Mouse (Mus musculus) G1E (cell line): ENCODE measurements around the gene Serpinh1. TPM values are rescaled to one million over a fixed set of nuclear protein-coding genes. Genes with fewer than 3 reads are reported as not detected.

Source experiments
- ATAC-seq: 2 replicates; pipeline ENCODE4 v1.8.0; 2016; ENCODE audit warnings: mild to moderate bottlenecking; ENCODE audit not compliant: insufficient number of reproducible peaks, poor library complexity, low FRiP score, severe bottlenecking; ENCODE audit errors: extremely low read depth
- DNase-seq: peaks from one replicate; pipeline ENCODE4 v3.0.0; 2012; ENCODE audit warnings: low spot score
- H3K27me3 ChIP-seq: 2 replicates; pipeline ENCODE4 v1.6.1; 2012; ENCODE audit warnings: mild to moderate bottlenecking, low read length, inconsistent platforms; ENCODE audit not compliant: insufficient read depth
- H3K36me3 ChIP-seq: replicated peaks from 2 replicates; pipeline ENCODE3; 2012; ENCODE audit warnings: mild to moderate bottlenecking, inconsistent platforms
- H3K4me1 ChIP-seq: 2 replicates; pipeline ENCODE4 v1.6.1; 2012; ENCODE audit warnings: low read depth, low read length, inconsistent platforms, mixed read lengths; ENCODE audit not compliant: insufficient read depth
- H3K4me3 ChIP-seq: 2 replicates; pipeline ENCODE4 v1.5.1; 2012; ENCODE audit warnings: low read depth, mild to moderate bottlenecking, inconsistent platforms, low read length, moderate library complexity, mixed read lengths
- H3K9me3 ChIP-seq: replicated peaks from 2 replicates; pipeline ENCODE4 v1.6.1; 2012; ENCODE audit warnings: inconsistent platforms
- CTCF ChIP-seq: IDR thresholded peaks from 2 replicates; pipeline ENCODE4 v1.5.1; 2012; ENCODE audit warnings: low read depth, low read length, inconsistent platforms, mixed read lengths
- GATA1 ChIP-seq: IDR thresholded peaks from 2 replicates; pipeline ENCODE4 v1.6.1; 2012; ENCODE audit warnings: borderline replicate concordance, low read length, inconsistent platforms, mixed read lengths
- GATA2 ChIP-seq: IDR thresholded peaks from 2 replicates; pipeline ENCODE4 v1.6.1; 2012; ENCODE audit warnings: low read depth, low read length, inconsistent platforms, borderline replicate concordance
- POLR2AphosphoS5 ChIP-seq: IDR thresholded peaks from 2 replicates; pipeline ENCODE4 v1.6.1; 2012; ENCODE audit warnings: low read depth, low read length, inconsistent platforms; ENCODE audit not compliant: insufficient replicate concordance
- TAL1 ChIP-seq: conservative IDR thresholded peaks from 2 replicates; pipeline ENCODE4 v1.6.1; 2012; ENCODE audit warnings: low read depth, low read length, inconsistent platforms, mixed read lengths
- polyA plus RNA-seq: library from polyadenylated mRNA; stranded (reverse); fragments of >175 nt; gene quantifications from 2 replicates; pipeline ENCODE4 v1.2.3, GENCODE M21; 2012
- total RNA-seq, 2 experiments: library from RNA; stranded (forward) in 1 of 2; stranded (reverse) in 1 of 2; fragments of 200-1000 nt in 1 of 2; fragments of >200 nt in 1 of 2; fragmentation: Nextera tagmentation in 1 of 2; gene quantifications; 2 replicates each; pipeline ENCODE4 v1.2.3; 2014 to 2017

The Serpinh1 gene
- total and polyA plus RNA-seq, 3 experiments, result 1.3 TPM; not detected in 2

DNA sequence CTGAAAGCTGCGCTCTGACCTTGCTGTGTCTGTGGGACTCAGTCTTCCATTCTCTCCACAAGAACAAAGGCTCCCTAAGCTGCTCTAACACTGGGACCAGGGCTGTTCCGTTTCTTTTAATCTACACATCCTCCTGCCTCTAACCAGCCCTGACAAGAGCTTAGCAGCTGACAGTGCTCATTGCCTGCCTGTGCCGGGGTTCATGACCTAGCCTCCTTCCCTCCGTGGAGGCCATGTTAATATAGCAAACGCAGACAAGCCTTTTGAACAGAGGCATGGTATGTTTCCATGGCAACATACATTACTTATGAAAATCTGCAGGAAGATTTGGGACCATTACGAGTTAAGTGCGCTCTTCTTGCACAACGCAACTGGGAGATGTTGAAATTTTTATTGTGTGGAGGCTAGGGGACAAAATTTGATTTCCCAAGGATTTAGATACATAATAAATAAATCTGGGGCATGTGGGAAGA, 40.3 kb downstream of the Serpinh1 start:
- TF ChIP-seq POLR2AphosphoS5, result no peak
- TF ChIP-seq TAL1, result no peak
- no peak for TF ChIP-seq CTCF
- no peak for TF ChIP-seq GATA2
- TF ChIP-seq GATA1, result no peak

GRCm38 (mm10) chr7:99312058-99312457, 41.0 kb downstream of the Serpinh1 start:
- H3K9me3 ChIP-seq, result no peaks in the 10 kb centered on the region
- no peak overlapping the region for H3K4me3 ChIP-seq
- no peaks in the 10 kb centered on the region for H3K4me1 ChIP-seq
- DNase-seq, result no peak
- TF ChIP-seq GATA1 (no peak), TAL1 (no peak), GATA2 (no peak), POLR2AphosphoS5 (no peak), CTCF (no peak)
- ATAC-seq, result no peak
- H3K36me3 ChIP-seq, result no peaks in the 10 kb centered on the region
- H3K27me3 ChIP-seq, result peaks cover 14% of the 10 kb centered on the region

More for the DNA sequence above, 40.3 kb downstream of the Serpinh1 start:
- Histone ChIP-seq H3K4me1 (no peaks in the 10 kb centered on the region), H3K4me3 (no peak overlapping the region), H3K9me3 (no peaks in the 10 kb centered on the region), H3K36me3 (no peaks in the 10 kb centered on the region), H3K27me3 (peaks cover 15% of the 10 kb centered on the region)
- ATAC-seq (no peak), DNase-seq (no peak)

GRCm38 (mm10) chr7:99311433-99311832, 41.6 kb downstream of the Serpinh1 start:
- H3K36me3 ChIP-seq, result no peaks in the 10 kb centered on the region
- DNase-seq (no peak), ATAC-seq (no peak)
- no peaks in the 10 kb centered on the region for H3K4me1 ChIP-seq
- no peaks in the 10 kb centered on the region for H3K9me3 ChIP-seq
- no peak overlapping the region for H3K4me3 ChIP-seq
- TF ChIP-seq CTCF, result no peak
- no peak for TF ChIP-seq POLR2AphosphoS5
- no peak for TF ChIP-seq TAL1
- TF ChIP-seq GATA1, result no peak
- peaks cover 13% of the 10 kb centered on the region for H3K27me3 ChIP-seq

- Histone ChIP-seq H3K36me3 (no peaks in the 10 kb centered on the region), H3K4me1 (no peaks in the 10 kb centered on the region), H3K27me3 (peaks cover 11% of the 10 kb centered on the region; the same call in 1 of the 2 replicates), H3K4me3 (no peak overlapping the region), H3K9me3 (no peaks in the 10 kb centered on the region)
- ATAC-seq (no peak), DNase-seq (no peak)
- TF ChIP-seq GATA1 (no peak), POLR2AphosphoS5 (no peak), TAL1 (no peak), CTCF (no peak), GATA2 (no peak)
Measured at GRCm38 (mm10) chr7:99306640-99307039, 46.4 kb downstream of the Serpinh1 start.

DNA sequence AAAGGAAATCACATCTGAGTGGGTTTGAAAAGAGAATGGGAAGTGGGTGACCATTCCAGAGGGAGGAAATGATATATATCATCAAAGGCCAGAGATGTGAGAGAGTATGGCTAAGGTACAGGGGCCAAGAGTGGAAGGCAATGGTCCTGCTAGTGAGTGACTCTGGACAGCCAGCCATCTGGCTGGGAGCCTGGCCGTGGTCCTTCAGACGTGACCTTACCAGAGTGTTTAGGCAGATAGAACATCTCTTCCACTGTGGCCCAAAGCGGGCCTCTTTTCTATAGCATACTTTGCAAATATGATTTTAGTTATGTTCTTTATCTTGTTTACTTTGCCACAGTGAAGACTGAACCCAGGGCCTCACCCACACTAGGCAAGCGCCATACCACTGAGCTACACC, 47.4 kb downstream of the Serpinh1 start:
- TF ChIP-seq CTCF (no peak), TAL1 (no peak), POLR2AphosphoS5 (no peak), GATA2 (no peak), GATA1 (no peak)
- Histone ChIP-seq H3K27me3 (peaks cover 9% of the 10 kb centered on the region; the same call in 1 of the 2 replicates), H3K4me1 (no peaks in the 10 kb centered on the region)

DNA sequence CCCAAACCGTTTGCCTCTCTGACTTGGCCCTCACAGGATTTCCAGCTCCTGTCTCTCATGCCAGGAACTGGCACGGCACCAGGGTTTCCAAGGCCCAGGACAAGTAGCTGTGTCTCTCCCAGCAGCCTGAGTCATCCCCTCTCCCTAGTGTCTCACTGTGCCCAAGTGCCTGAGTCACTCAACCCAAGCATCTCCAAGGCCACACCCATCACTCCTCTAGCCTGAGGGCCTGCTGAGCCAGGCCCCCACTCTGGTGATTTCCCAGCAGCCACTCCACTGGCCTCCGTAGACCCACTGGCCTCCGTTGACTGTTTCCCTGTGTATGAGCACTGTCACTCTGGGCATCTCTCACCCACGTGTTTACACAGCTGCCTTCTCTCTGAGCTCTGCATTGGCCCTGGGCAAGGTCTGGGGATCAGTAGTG, 48.1 kb downstream of the Serpinh1 start:
- peaks cover 9% of the 10 kb centered on the region; the same call in 1 of the 2 replicates for H3K27me3 ChIP-seq
- no peak for TF ChIP-seq GATA2
- TF ChIP-seq TAL1, result no peak
- TF ChIP-seq POLR2AphosphoS5, result no peak
- TF ChIP-seq GATA1, result no peak
- H3K9me3 ChIP-seq, result no peaks in the 10 kb centered on the region
- H3K4me1 ChIP-seq, result no peaks in the 10 kb centered on the region
- no peaks in the 10 kb centered on the region for H3K36me3 ChIP-seq
- DNase-seq, result no peak
- H3K4me3 ChIP-seq, result no peak overlapping the region
- ATAC-seq, result no peak

More for the DNA sequence above, 47.4 kb downstream of the Serpinh1 start:
- ATAC-seq (no peak), DNase-seq (no peak)
- no peak overlapping the region for H3K4me3 ChIP-seq
- H3K36me3 ChIP-seq, result no peaks in the 10 kb centered on the region
- no peaks in the 10 kb centered on the region for H3K9me3 ChIP-seq

- H3K27me3 ChIP-seq, result peaks cover 9% of the 10 kb centered on the region; the same call in 1 of the 2 replicates
- no peaks in the 10 kb centered on the region for H3K36me3 ChIP-seq
- no peak overlapping the region for H3K4me3 ChIP-seq
- no peak for TF ChIP-seq TAL1
- TF ChIP-seq CTCF, result no peak
- TF ChIP-seq POLR2AphosphoS5, result no peak
- no peak for TF ChIP-seq GATA1
- no peak for TF ChIP-seq GATA2
- DNase-seq (no peak), ATAC-seq (no peak)
- no peaks in the 10 kb centered on the region for H3K9me3 ChIP-seq
- no peaks in the 10 kb centered on the region for H3K4me1 ChIP-seq
Measured at GRCm38 (mm10) chr7:99304029-99304428, 49.0 kb downstream of the Serpinh1 start.
